ENCODE assay signal across 23 mouse cellular contexts in genomic region chr1:39143626-39144025, GRCm38 (mm10). TPM values are rescaled to one million over a fixed set of nuclear protein-coding genes. Genes with fewer than 3 reads are reported as not detected.
DNase-seq lines count a peak whose midpoint lies in the region; ATAC-seq and TF ChIP-seq lines count a peak whose summit lies in the region.
"Had no signal": no experiment of that assay in that cellular context is flagged by ENCODE, and none has a peak within 500 bp of the region (broad histone marks: within the 10 kb centered on the region; RNA-seq: fewer than 3 reads in every experiment).

No protein-coding gene starts in this region.

- H3K27ac ChIP-seq in intestine, postnatal 0 days (ENCODE audit: low read depth, low read length), result no peak overlapping the region
- H3K27ac ChIP-seq in intestine, embryonic 16.5 days (ENCODE audit: low read length), result no peak overlapping the region
- H3K27ac ChIP-seq in left cerebral cortex, adult 2 months, result 0 out of 2 replicates have a peak overlapping the region, but pooled peaks have one; percentile 11
- H3K27ac ChIP-seq: heart, embryonic 15.5 days; hindbrain, embryonic 10.5 days; hindbrain, postnatal 0 days; liver, embryonic 13.5 days; midbrain, embryonic 12.5 days; neural tube, embryonic 12.5 days; stomach, postnatal 0 days had no signal

- DNase-seq in left cerebral cortex, adult 2 months (ENCODE audit: extremely low spot score in 1 of 2, low spot score in 2 of 2), result no peak
- DNase-seq in left cerebral cortex, adult 9 months (ENCODE audit: low spot score in 2 of 2), result no peak
- peak; percentile 47 for DNase-seq in adipocyte (ENCODE audit: low spot score)
- DNase-seq in adrenal gland, postnatal 36 days, result peak; percentile 47 to 74
- no peak for DNase-seq in heart, postnatal 4 days
- DNase-seq: cerebellum, adult 11-12 months; cerebellum, postnatal 14 days; embryo, embryonic 11 days; gastrocnemius, postnatal 36 days; liver, embryonic 13.5 days; thymus, postnatal 25 days had no signal

- peak; percentile 54 for ATAC-seq in intestine, postnatal 0 days
- no peak for ATAC-seq in intestine, embryonic 16.5 days
- ATAC-seq in erythroid progenitor cell, adult 5-6 weeks (replicated peaks; ENCODE audit: low FRiP score, poor library complexity, severe bottlenecking), result no peak
- ATAC-seq: activated CD4-positive, CD25-positive, alpha-beta regulatory T cell, adult 4 months; forebrain, embryonic 16.5 days; hindbrain, postnatal 0 days; lung, postnatal 0 days had no signal

- intact Hi-C loops in left cerebral cortex, adult 2 months (cut with DNase I), result no loop called here

- TF ChIP-seq CTCF in intestine, postnatal 0 days (IDR thresholded peaks at IDR 0.05; ENCODE audit: low read depth), result no peak
- no peak for TF ChIP-seq CTCF in left cerebral cortex, adult 2 months (IDR thresholded peaks at IDR 0.05)

- 76% methylated on average over 5 of the region's 5 CpGs for WGBS in intestine, postnatal 0 days
- WGBS in intestine, embryonic 16.5 days, result 89% methylated on average over 5 of the region's 5 CpGs

- no peak overlapping the region for H3K9ac ChIP-seq in intestine, postnatal 0 days (ENCODE audit: low read depth, low read length)
- H3K9ac ChIP-seq in intestine, embryonic 16.5 days (ENCODE audit: low read depth, low read length), result no peak overlapping the region
- H3K9ac ChIP-seq: heart, embryonic 15.5 days; liver, embryonic 13.5 days; midbrain, embryonic 12.5 days; neural tube, embryonic 12.5 days had no signal

- H3K27me3 ChIP-seq in intestine, postnatal 0 days (replicated peaks; ENCODE audit: control insufficient read depth, insufficient read depth, low read length), result no peaks in the 10 kb centered on the region
- H3K27me3 ChIP-seq in intestine, embryonic 16.5 days (replicated peaks; ENCODE audit: control insufficient read depth, insufficient read depth, low read length), result no peaks in the 10 kb centered on the region
- H3K27me3 ChIP-seq: heart, embryonic 15.5 days; liver, embryonic 13.5 days; midbrain, embryonic 12.5 days; neural tube, embryonic 12.5 days had no signal

- H3K36me3 ChIP-seq in intestine, postnatal 0 days (ENCODE audit: control insufficient read depth, insufficient read depth), result no peaks in the 10 kb centered on the region
- H3K36me3 ChIP-seq in intestine, embryonic 16.5 days (ENCODE audit: control insufficient read depth, insufficient read depth, low read length), result no peaks in the 10 kb centered on the region
- H3K36me3 ChIP-seq: heart, embryonic 15.5 days; hindbrain, embryonic 10.5 days; liver, embryonic 13.5 days; midbrain, embryonic 12.5 days; neural tube, embryonic 12.5 days had no signal

- H3K4me1 ChIP-seq in intestine, postnatal 0 days (replicated peaks; ENCODE audit: control insufficient read depth, insufficient read depth, low read length), result no peaks in the 10 kb centered on the region
- no peaks in the 10 kb centered on the region for H3K4me1 ChIP-seq in intestine, embryonic 16.5 days (ENCODE audit: control insufficient read depth, insufficient read depth, low read length)
- H3K4me1 ChIP-seq: heart, embryonic 15.5 days; hindbrain, embryonic 10.5 days; liver, embryonic 13.5 days; midbrain, embryonic 12.5 days; neural tube, embryonic 12.5 days had no signal

- no peaks in the 10 kb centered on the region for H3K9me3 ChIP-seq in intestine, postnatal 0 days (ENCODE audit: control insufficient read depth)
- no peaks in the 10 kb centered on the region for H3K9me3 ChIP-seq in intestine, embryonic 16.5 days (ENCODE audit: control insufficient read depth, low read length)
- H3K9me3 ChIP-seq: heart, embryonic 15.5 days; liver, embryonic 13.5 days; midbrain, embryonic 12.5 days; neural tube, embryonic 12.5 days had no signal

- no peak overlapping the region for H3K4me2 ChIP-seq in intestine, postnatal 0 days (replicated peaks; ENCODE audit: low read depth)
- no peak overlapping the region for H3K4me2 ChIP-seq in intestine, embryonic 16.5 days (ENCODE audit: low read depth, low read length)
- H3K4me2 ChIP-seq: heart, embryonic 15.5 days; liver, embryonic 13.5 days; midbrain, embryonic 12.5 days; neural tube, embryonic 12.5 days had no signal

- H3K4me3 ChIP-seq in intestine, postnatal 0 days (ENCODE audit: low read depth, low read length), result no peak overlapping the region
- no peak overlapping the region for H3K4me3 ChIP-seq in intestine, embryonic 16.5 days (ENCODE audit: low read length)
- H3K4me3 ChIP-seq in left cerebral cortex, adult 2 months, result no peak overlapping the region
- H3K4me3 ChIP-seq: heart, embryonic 15.5 days; hindbrain, embryonic 10.5 days; liver, embryonic 13.5 days; midbrain, embryonic 12.5 days; neural tube, embryonic 12.5 days had no signal

RNA-seq across cellular contexts. Expression of gene Npas2, which starts 49.9 kb away (rescaled TPM):
- polyA plus RNA-seq in intestine, postnatal 0 days (2015; fragmentation: Nextera tagmentation; extraction: Ambion mirVana), result 4.1 and 4.3 TPM in 2 replicates
- polyA plus RNA-seq in intestine, embryonic 16.5 days (2015; fragmentation: Nextera tagmentation; extraction: Ambion mirVana), result 0.70 and 0.91 TPM in 2 replicates
- total RNA-seq in left cerebral cortex, adult 2 months (2021), result 10 to 100 TPM; 65.7 to 75.6 TPM
- 1 to 10 TPM; 1.2 to 5.0 TPM for total RNA-seq in adrenal gland, postnatal 36 days (2021)
- total RNA-seq in erythroid progenitor cell, adult 5-6 weeks (2015; ENCODE audit: low replicate concordance), result not detected in 2 replicates
- total RNA-seq in erythroid progenitor cell, adult 5-6 weeks (2017; ENCODE audit: low replicate concordance), result not detected in 2 replicates
- 10 to 100 TPM; 11.1 to 13.5 TPM for total RNA-seq in heart, postnatal 4 days (2021)
- polyA plus RNA-seq: midbrain, embryonic 12.5 days had no signal

Comparison
In these comparisons a context has a peak if more than half of its experiments do, and no peak if none do; other contexts are left out.
1. DNase-seq: peak in adipocyte (single experiment) and adrenal gland, postnatal 36 days (2 of 2); none in left cerebral cortex, adult 2 months (0 of 2), left cerebral cortex, adult 9 months (0 of 2) and heart, postnatal 4 days (single experiment).
2. RNA of gene Npas2, which starts 49.9 kb away (total RNA-seq): 65.7 to 75.6 TPM in left cerebral cortex, adult 2 months; 11.1 to 13.5 TPM in heart, postnatal 4 days, 1.2 to 5.0 TPM in adrenal gland, postnatal 36 days and not detected in erythroid progenitor cell, adult 5-6 weeks; every median in the first group is over 4 times any median in the second.